10 mouse cellular contexts compared by ENCODE assay signal in the genomic region with DNA sequence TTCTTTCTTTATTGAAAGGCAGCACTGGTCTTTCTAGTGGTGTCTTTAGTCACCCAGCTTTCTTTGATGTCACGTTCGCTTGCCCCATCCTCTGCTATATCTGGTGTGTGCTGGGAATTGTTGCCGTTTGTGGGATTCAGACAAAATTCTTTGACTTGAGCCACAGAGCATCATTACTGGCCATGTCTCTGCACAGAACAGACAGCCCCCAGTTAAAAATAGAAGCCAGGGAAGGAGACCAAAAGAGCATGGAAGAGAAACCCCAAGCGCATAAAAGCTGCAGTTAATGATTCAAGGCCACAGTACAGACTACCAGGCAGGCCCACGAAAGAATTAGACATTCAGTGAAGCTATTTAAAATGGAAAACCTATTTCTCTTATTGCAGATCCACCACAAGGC.
DNase-seq lines count a peak whose midpoint lies in the region; ATAC-seq and TF ChIP-seq lines count a peak whose summit lies in the region.
"Had no signal": no experiment of that assay in that cellular context is flagged by ENCODE, and none has a peak within 500 bp of the region (broad histone marks: within the 10 kb centered on the region; RNA-seq: fewer than 3 reads in every experiment).

No protein-coding gene starts in this region.

- no peak for DNase-seq in heart, adult 18-20 months
- peak; percentile 50 for DNase-seq in brain, embryonic 14.5 days (ENCODE audit: low read depth)
- no peak for DNase-seq in MN1 (ENCODE audit: low spot score)
- DNase-seq in thymus, adult 18-20 months: no peak
- DNase-seq in thymus, adult 2 months: no peak
- DNase-seq: kidney, postnatal 14 days; right cerebral cortex, postnatal 4 days had no signal

- no peak for TF ChIP-seq CTCF in brain, embryonic 14.5 days (IDR thresholded peaks at IDR 0.05; ENCODE audit: borderline replicate concordance, extremely low read depth, insufficient read depth, insufficient read length)
- no peak for TF ChIP-seq CTCF in thymus, adult 2 months (IDR thresholded peaks at IDR 0.05; ENCODE audit: borderline replicate concordance, control insufficient read depth, extremely low read depth, insufficient read depth, low read length, poor library complexity)

- peaks cover 3% of the 10 kb centered on the region for H3K4me1 ChIP-seq in heart, embryonic 15.5 days (replicated peaks)
- peaks cover 25% of the 10 kb centered on the region for H3K4me1 ChIP-seq in forebrain, embryonic 13.5 days
- H3K4me1 ChIP-seq in limb, embryonic 15.5 days: 0 out of 2 replicates have a peak, but pooled peaks cover 3% of the 10 kb centered on the region
- 0 out of 2 replicates have a peak, but pooled peaks cover 2% of the 10 kb centered on the region for H3K4me1 ChIP-seq in thymus, adult 2 months (replicated peaks; ENCODE audit: control insufficient read depth, insufficient read depth, low read length)

- ATAC-seq in heart, embryonic 15.5 days (replicated peaks; ENCODE audit: insufficient number of reproducible peaks, insufficient read depth, low FRiP score, low read depth): no peak
- ATAC-seq in forebrain, embryonic 13.5 days: no peak
- no peak for ATAC-seq in limb, embryonic 15.5 days (ENCODE audit: insufficient number of reproducible peaks, low FRiP score, low TSS enrichment, low read depth)

- H3K4me3 ChIP-seq in heart, embryonic 15.5 days: no peak overlapping the region
- no peak overlapping the region for H3K4me3 ChIP-seq in forebrain, embryonic 13.5 days
- H3K4me3 ChIP-seq in limb, embryonic 15.5 days: no peak overlapping the region
- no peak overlapping the region for H3K4me3 ChIP-seq in thymus, adult 2 months (ENCODE audit: control insufficient read depth, insufficient read depth, low read length)

- peak overlapping the region; percentile 28 for H3K4me2 ChIP-seq in heart, embryonic 15.5 days
- 0 out of 2 replicates have a peak overlapping the region, but pooled peaks have one; percentile 3 for H3K4me2 ChIP-seq in forebrain, embryonic 13.5 days
- H3K4me2 ChIP-seq in limb, embryonic 15.5 days: no peak overlapping the region

- no peaks in the 10 kb centered on the region for H3K27me3 ChIP-seq in heart, embryonic 15.5 days
- H3K27me3 ChIP-seq in forebrain, embryonic 13.5 days: no peaks in the 10 kb centered on the region
- H3K27me3 ChIP-seq in limb, embryonic 15.5 days: no peaks in the 10 kb centered on the region
- no peaks in the 10 kb centered on the region for H3K27me3 ChIP-seq in thymus, adult 2 months (ENCODE audit: control insufficient read depth, insufficient read depth, low read length)

- no peak for TF ChIP-seq POLR2A in brain, embryonic 14.5 days (IDR thresholded peaks at IDR 0.05; ENCODE audit: borderline replicate concordance, extremely low read depth, insufficient read depth, insufficient read length, poor library complexity, severe bottlenecking)
- no peak for TF ChIP-seq POLR2A in thymus, adult 2 months (IDR thresholded peaks at IDR 0.05; ENCODE audit: control insufficient read depth, extremely low read depth, insufficient read depth, low read length, poor library complexity)

- H3K9ac ChIP-seq in heart, embryonic 15.5 days: no peak overlapping the region
- no peak overlapping the region for H3K9ac ChIP-seq in forebrain, embryonic 13.5 days
- no peak overlapping the region for H3K9ac ChIP-seq in limb, embryonic 15.5 days

- WGBS in heart, embryonic 15.5 days: 28% methylated on average over 5 of the region's 5 CpGs
- WGBS in forebrain, embryonic 13.5 days: 15% methylated on average over 5 of the region's 5 CpGs
- WGBS in limb, embryonic 15.5 days: 37% methylated on average over 5 of the region's 5 CpGs
- 50% methylated on average over 5 of the region's 5 CpGs for WGBS in thymus, adult 2 months

- H3K36me3 ChIP-seq in heart, embryonic 15.5 days: no peaks in the 10 kb centered on the region
- no peaks in the 10 kb centered on the region for H3K36me3 ChIP-seq in forebrain, embryonic 13.5 days (ENCODE audit: poor library complexity, severe bottlenecking)
- H3K36me3 ChIP-seq in limb, embryonic 15.5 days: no peaks in the 10 kb centered on the region
- no peaks in the 10 kb centered on the region for H3K36me3 ChIP-seq in thymus, adult 2 months (ENCODE audit: control insufficient read depth, insufficient read depth, low read length)

- no peaks in the 10 kb centered on the region for H3K9me3 ChIP-seq in heart, embryonic 15.5 days (replicated peaks)
- H3K9me3 ChIP-seq in forebrain, embryonic 13.5 days (replicated peaks): no peaks in the 10 kb centered on the region
- no peaks in the 10 kb centered on the region for H3K9me3 ChIP-seq in limb, embryonic 15.5 days

- no peak overlapping the region for H3K27ac ChIP-seq in heart, embryonic 15.5 days
- peak overlapping the region; percentile 12; the same call in 1 of the 2 replicates for H3K27ac ChIP-seq in forebrain, embryonic 13.5 days
- H3K27ac ChIP-seq in limb, embryonic 15.5 days: peak overlapping the region; percentile 24; the same call in 1 of the 2 replicates
- H3K27ac ChIP-seq in thymus, adult 2 months (ENCODE audit: control insufficient read depth, insufficient read depth, low read length): no peak overlapping the region

Comparison
In these comparisons a context has a peak if more than half of its experiments do, and no peak if none do; other contexts are left out.
1. H3K27ac ChIP-seq: peak in forebrain, embryonic 13.5 days (single experiment) and limb, embryonic 15.5 days (single experiment); none in heart, embryonic 15.5 days (single experiment) and thymus, adult 2 months (single experiment).